Mouse (Mus musculus) heart, embryonic 11.5 days (tissue): ENCODE data around the gene Cpne4. TPM values are rescaled to one million over a fixed set of nuclear protein-coding genes. Genes with fewer than 3 reads are reported as not detected.

Source experiments
- ATAC-seq: fragments of 200-750 bp; cut with Nextera tagmentation; replicated peaks from 2 replicates; pipeline ENCODE4 v1.8.0; 2017; ENCODE audit warnings: moderate library complexity; ENCODE audit not compliant: insufficient number of reproducible peaks, low FRiP score, low TSS enrichment
- H3K27ac ChIP-seq: fragments of 300-500 bp; sonication (generic); 2 replicates; pipeline ENCODE4 v1.5.1; 2014; ENCODE audit warnings: mild to moderate bottlenecking, low read depth, low read length
- H3K27me3 ChIP-seq: fragments of 300-500 bp; sonication (generic); 2 replicates; pipeline ENCODE4 v1.6.1; 2014; ENCODE audit warnings: mild to moderate bottlenecking, low read length, mixed read lengths; ENCODE audit not compliant: control insufficient read depth, insufficient read depth
- H3K36me3 ChIP-seq: fragments of 300-500 bp; sonication (generic); 2 replicates; pipeline ENCODE4 v1.6.1; 2014; ENCODE audit warnings: mild to moderate bottlenecking, low read length, moderate library complexity, mixed read lengths; ENCODE audit not compliant: control insufficient read depth, insufficient read depth
- H3K4me1 ChIP-seq: fragments of 300-500 bp; sonication (generic); 2 replicates; pipeline ENCODE4 v1.6.1; 2014; ENCODE audit warnings: low read length; ENCODE audit not compliant: control insufficient read depth, insufficient read depth
- H3K4me2 ChIP-seq: fragments of 300-500 bp; sonication (generic); 2 replicates; pipeline ENCODE4 v1.6.1; 2014; ENCODE audit warnings: mild to moderate bottlenecking, moderate library complexity
- H3K4me3 ChIP-seq: fragments of 300-500 bp; sonication (generic); 2 replicates; pipeline ENCODE4 v1.5.1; 2014; ENCODE audit warnings: low read depth, low read length
- H3K9ac ChIP-seq: fragments of 300-500 bp; sonication (generic); 2 replicates; pipeline ENCODE4 v1.6.1; 2014; ENCODE audit warnings: mild to moderate bottlenecking, low read depth, low read length, moderate library complexity
- H3K9me3 ChIP-seq: fragments of 300-500 bp; sonication (generic); replicated peaks from 2 replicates; pipeline ENCODE4 v1.6.1; 2016; ENCODE audit warnings: low read length; ENCODE audit not compliant: control insufficient read depth
- WGBS: fragments of 180-500 bp; shearing (Covaris S2); extraction: QIAGEN DNeasy Blood & Tissue Kit; methylation state at CpG from one replicate; pipeline ENCODE4 v1.1.7; 2014; ENCODE audit not compliant: insufficient replicate concordance; 5-methylcytosine and 5-hydroxymethylcytosine counted together
- polyA plus RNA-seq: library from polyadenylated mRNA; unstranded; fragments of >200 nt; fragmentation: Nextera tagmentation; extraction: Ambion mirVana; gene quantifications from 2 replicates; pipeline ENCODE4 v1.2.1, GENCODE M21; 2014

Gene Cpne4
- polyA plus RNA-seq, 1 experiment from 2014 or later: 0.64 TPM

- WGBS: 76% methylated on average over 14 of the region's 14 CpGs
- no peak for ATAC-seq
- no peaks in the 10 kb centered on the region for H3K4me1 ChIP-seq
- H3K9me3 ChIP-seq: no peaks in the 10 kb centered on the region
- no peak overlapping the region for H3K4me2 ChIP-seq
- no peak overlapping the region for H3K27ac ChIP-seq
- no peak overlapping the region for H3K9ac ChIP-seq
- no peak overlapping the region for H3K4me3 ChIP-seq
- no peaks in the 10 kb centered on the region for H3K27me3 ChIP-seq
- H3K36me3 ChIP-seq: no peaks in the 10 kb centered on the region
Observed at GRCm38 (mm10) chr9:104742661-104743380, 195.7 kb downstream of the Cpne4 start.

- Histone ChIP-seq H3K9me3 (no peaks in the 10 kb centered on the region), H3K27me3 (no peaks in the 10 kb centered on the region), H3K36me3 (no peaks in the 10 kb centered on the region), H3K4me3 (no peak overlapping the region), H3K27ac (no peak overlapping the region), H3K9ac (no peak overlapping the region), H3K4me2 (no peak overlapping the region), H3K4me1 (no peaks in the 10 kb centered on the region)
- WGBS: 87% methylated on average over 14 of the region's 14 CpGs
- ATAC-seq: no peak
Observed at GRCm38 (mm10) chr9:104755519-104755918, 208.4 kb downstream of the Cpne4 start.

DNA sequence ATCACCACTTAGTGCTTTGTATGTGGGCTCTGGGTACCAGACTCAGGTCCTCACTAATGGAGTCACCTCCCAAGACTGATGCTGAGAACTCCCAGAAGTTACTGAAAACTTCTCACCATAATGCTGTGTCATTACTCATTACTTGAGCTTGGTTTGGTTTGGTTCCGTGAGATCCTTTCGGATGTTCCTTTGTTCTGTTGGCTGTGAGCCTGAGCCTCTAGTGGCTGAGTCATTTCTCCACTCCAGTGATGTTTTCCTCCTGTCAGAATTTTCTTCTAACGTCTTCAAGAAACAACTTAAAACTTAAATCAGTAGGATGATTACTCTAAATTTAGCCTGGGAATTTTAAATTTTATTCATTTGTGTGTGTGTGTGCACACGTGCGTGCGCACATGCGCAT, 212.9 kb downstream of the Cpne4 start:
- Histone ChIP-seq H3K4me2 (no peak overlapping the region), H3K9me3 (no peaks in the 10 kb centered on the region), H3K4me3 (no peak overlapping the region), H3K36me3 (no peaks in the 10 kb centered on the region), H3K27me3 (no peaks in the 10 kb centered on the region), H3K4me1 (no peaks in the 10 kb centered on the region), H3K27ac (no peak overlapping the region), H3K9ac (no peak overlapping the region)
- ATAC-seq: no peak
- 80% methylated on average over 7 of the region's 7 CpGs for WGBS

DNA sequence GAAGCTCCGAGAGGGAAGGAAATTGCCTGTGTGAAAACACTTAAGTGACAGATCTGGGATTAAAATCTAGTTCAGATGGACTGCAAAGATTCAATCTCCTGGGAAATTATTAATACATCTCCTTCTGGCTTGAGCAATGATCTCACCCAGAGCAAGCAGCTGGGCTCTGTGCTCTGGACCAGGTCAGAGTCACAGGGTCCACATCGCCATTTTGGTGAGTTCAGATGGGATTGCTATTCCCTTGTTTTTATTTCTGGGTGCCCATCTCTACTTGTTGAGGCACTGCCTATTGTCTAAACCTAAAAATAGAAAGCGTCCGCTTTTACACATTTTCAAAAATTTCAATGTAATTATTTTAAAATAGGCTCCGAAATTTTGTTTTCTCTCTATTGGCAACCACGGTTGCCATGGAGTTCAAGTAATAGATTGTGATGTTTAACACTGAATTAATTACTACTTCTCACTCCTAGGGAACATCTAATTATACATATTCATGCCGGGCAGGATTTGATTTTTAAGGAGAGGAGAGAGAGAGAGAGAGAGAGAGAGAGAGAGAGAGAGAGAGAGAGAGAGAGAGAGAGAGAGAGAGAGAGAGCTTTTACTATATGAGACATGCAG, 229.2 kb downstream of the Cpne4 start:
- ATAC-seq: no peak
- Histone ChIP-seq H3K4me1 (no peaks in the 10 kb centered on the region), H3K4me2 (no peak overlapping the region), H3K27ac (no peak overlapping the region), H3K27me3 (no peaks in the 10 kb centered on the region), H3K9ac (no peak overlapping the region), H3K4me3 (no peak overlapping the region), H3K9me3 (no peaks in the 10 kb centered on the region), H3K36me3 (no peaks in the 10 kb centered on the region)
- 80% methylated on average over 7 of the region's 7 CpGs for WGBS

GRCm38 (mm10) chr9:104777135-104777534, 230.0 kb downstream of the Cpne4 start:
- Histone ChIP-seq H3K36me3 (no peaks in the 10 kb centered on the region), H3K4me1 (no peaks in the 10 kb centered on the region), H3K4me3 (no peak overlapping the region), H3K27ac (no peak overlapping the region), H3K27me3 (no peaks in the 10 kb centered on the region), H3K4me2 (no peak overlapping the region), H3K9ac (no peak overlapping the region), H3K9me3 (no peaks in the 10 kb centered on the region)
- 60% methylated on average over 3 of the region's 3 CpGs for WGBS
- no peak for ATAC-seq

DNA sequence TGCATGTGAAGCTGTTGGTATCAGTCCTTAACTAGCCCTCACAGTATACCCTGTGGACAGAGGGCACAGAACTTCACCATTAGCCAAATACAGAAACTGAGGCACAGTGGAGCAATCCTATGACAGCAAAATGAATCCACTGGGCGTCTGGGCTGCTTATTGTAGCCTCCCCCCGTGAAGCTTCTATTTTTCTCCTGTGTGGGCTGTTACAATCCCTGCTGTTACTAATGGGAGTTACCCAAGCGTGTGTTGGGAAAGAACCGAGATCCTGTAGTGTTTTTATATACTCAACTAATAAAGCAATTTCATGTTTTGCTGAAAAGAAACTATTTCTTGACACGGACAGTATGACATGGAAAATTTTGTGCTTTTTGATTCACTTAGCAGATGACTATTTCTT, 230.7 kb downstream of the Cpne4 start:
- H3K4me2 ChIP-seq: no peak overlapping the region
- H3K4me1 ChIP-seq: no peaks in the 10 kb centered on the region
- H3K4me3 ChIP-seq: no peak overlapping the region
- no peak for ATAC-seq
- no peak overlapping the region for H3K27ac ChIP-seq
- H3K9ac ChIP-seq: no peak overlapping the region
- no peaks in the 10 kb centered on the region for H3K36me3 ChIP-seq
- 77% methylated on average over 5 of the region's 5 CpGs for WGBS
- H3K9me3 ChIP-seq: no peaks in the 10 kb centered on the region
- no peaks in the 10 kb centered on the region for H3K27me3 ChIP-seq

DNA sequence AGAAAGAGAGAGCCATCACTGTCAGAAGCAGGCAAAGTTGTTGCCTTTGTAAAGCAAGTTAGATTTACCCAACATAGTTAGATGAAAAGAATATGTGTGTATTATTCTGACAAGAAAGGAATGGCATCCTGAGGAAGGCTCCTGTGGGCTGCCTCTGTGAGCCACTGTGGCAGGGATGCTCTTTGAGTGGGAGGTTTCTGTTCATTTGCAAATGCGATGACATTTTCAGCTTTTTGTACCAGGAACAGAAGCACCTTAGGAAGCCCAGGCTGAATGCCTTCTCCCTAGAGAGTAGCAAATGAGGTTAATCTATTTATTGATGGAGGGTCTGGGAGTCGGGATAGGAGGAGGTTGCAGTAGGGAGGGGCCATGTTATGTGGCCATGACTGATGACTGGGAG, 249.5 kb downstream of the Cpne4 start:
- Histone ChIP-seq H3K36me3 (no peaks in the 10 kb centered on the region), H3K27me3 (no peaks in the 10 kb centered on the region), H3K9ac (no peak overlapping the region), H3K27ac (no peak overlapping the region), H3K4me2 (no peak overlapping the region), H3K4me1 (no peaks in the 10 kb centered on the region), H3K4me3 (no peak overlapping the region), H3K9me3 (no peaks in the 10 kb centered on the region)
- WGBS: 40% methylated on average over 2 of the region's 2 CpGs
- ATAC-seq: no peak

DNA sequence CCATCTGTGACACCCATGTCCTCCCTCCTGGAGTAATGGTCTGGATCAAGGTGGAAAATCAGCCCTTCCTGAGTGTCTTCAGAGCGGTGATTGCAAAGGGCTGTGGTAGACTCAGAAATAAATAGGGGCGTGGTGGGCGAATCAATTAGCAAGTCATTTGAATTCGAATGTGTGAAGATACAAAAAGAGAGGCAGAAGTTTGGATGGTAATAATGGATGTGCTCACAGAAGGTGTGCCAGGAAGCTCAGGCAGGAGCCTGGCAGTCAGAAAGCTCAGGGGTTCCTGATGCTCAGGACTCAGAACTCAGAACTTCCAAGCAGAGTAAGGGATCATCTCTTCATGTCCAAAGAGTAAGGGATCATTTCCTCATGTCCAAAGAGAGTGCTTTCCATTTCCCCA, 257.7 kb downstream of the Cpne4 start:
- Histone ChIP-seq H3K36me3 (no peaks in the 10 kb centered on the region), H3K4me3 (no peak overlapping the region), H3K27ac (no peak overlapping the region), H3K9me3 (no peaks in the 10 kb centered on the region), H3K27me3 (no peaks in the 10 kb centered on the region), H3K4me1 (no peaks in the 10 kb centered on the region), H3K4me2 (no peak overlapping the region), H3K9ac (no peak overlapping the region)
- WGBS: 53% methylated on average over 4 of the region's 4 CpGs
- no peak for ATAC-seq

- 77% methylated on average over 2 of the region's 2 CpGs for WGBS
- no peak for ATAC-seq
- H3K4me2 ChIP-seq: no peak overlapping the region
Observed at GRCm38 (mm10) chr9:104814681-104815080, 267.6 kb downstream of the Cpne4 start.

More at GRCm38 (mm10) chr9:104814681-104815080, 267.6 kb downstream of the Cpne4 start:
- Histone ChIP-seq H3K9me3 (no peaks in the 10 kb centered on the region), H3K27ac (no peak overlapping the region), H3K4me1 (no peaks in the 10 kb centered on the region), H3K27me3 (no peaks in the 10 kb centered on the region), H3K9ac (no peak overlapping the region), H3K36me3 (no peaks in the 10 kb centered on the region), H3K4me3 (no peak overlapping the region)
